Mouse (Mus musculus) ES-E14 (cell line): Measurements from ENCODE around the gene Rin2. TPM values are rescaled to one million over a fixed set of nuclear protein-coding genes. Genes with fewer than 3 reads are reported as not detected.

ENCODE experiments used
- DNase-seq: peaks from one replicate; pipeline ENCODE4 v3.0.0-alpha.2; 2013; ENCODE audit warnings: low read depth, low spot score
- H3K27ac ChIP-seq: 2 replicates; pipeline ENCODE4 v1.5.1; 2012; ENCODE audit warnings: low read depth, mild to moderate bottlenecking, low read length, moderate library complexity, mixed read lengths; ENCODE audit not compliant: poor library complexity, insufficient read depth, severe bottlenecking
- H3K36me3 ChIP-seq: 2 replicates; pipeline ENCODE4 v1.6.1; 2012; ENCODE audit warnings: mild to moderate bottlenecking, low read length, moderate library complexity, mixed read lengths; ENCODE audit not compliant: control insufficient read depth, poor library complexity, insufficient read depth, severe bottlenecking
- H3K4me1 ChIP-seq, 2 experiments: fragments of 150-350 bp in 1 of 2; sonication (generic) in 1 of 2; 2 replicates each; pipeline ENCODE4 v1.6.1; 2012; ENCODE audit warnings: low read length in 2 of 2, mild to moderate bottlenecking in 1 of 2, mixed read lengths in 1 of 2; ENCODE audit not compliant: control insufficient read depth in 2 of 2, insufficient read depth in 2 of 2, poor library complexity in 1 of 2
- H3K4me3 ChIP-seq, 2 experiments: fragments of 150-350 bp in 1 of 2; sonication (generic) in 1 of 2; 2 replicates each; pipeline ENCODE4 v1.5.1; 2012; ENCODE audit warnings: low read length in 2 of 2, low read depth in 1 of 2, mild to moderate bottlenecking in 1 of 2, mixed read lengths in 1 of 2; ENCODE audit not compliant: insufficient read depth in 1 of 2, poor library complexity in 1 of 2, severe bottlenecking in 1 of 2
- H3K9ac ChIP-seq: 2 replicates; pipeline ENCODE4 v1.6.1; 2012; ENCODE audit warnings: low read depth, mild to moderate bottlenecking, low read length, mixed read lengths; ENCODE audit not compliant: poor library complexity, insufficient read depth, severe bottlenecking
- H3K9me3 ChIP-seq: fragments of 150-350 bp; sonication (generic); 2 replicates; pipeline ENCODE4 v1.6.1; 2012; ENCODE audit warnings: low read depth, mild to moderate bottlenecking, low read length; ENCODE audit not compliant: control insufficient read depth, insufficient read depth
- CHD2 ChIP-seq: IDR thresholded peaks from 2 replicates; pipeline ENCODE4 v1.6.1; 2014; ENCODE audit warnings: mild to moderate bottlenecking, low read depth, low read length, inconsistent platforms
- HCFC1 ChIP-seq: IDR thresholded peaks from 2 replicates; pipeline ENCODE4 v1.6.1; 2012; ENCODE audit warnings: low read length, inconsistent platforms, borderline replicate concordance; ENCODE audit not compliant: insufficient read depth
- MAFK ChIP-seq: IDR thresholded peaks from 2 replicates; pipeline ENCODE4 v1.6.1; 2014; ENCODE audit warnings: mild to moderate bottlenecking, low read depth, low read length, inconsistent platforms; ENCODE audit not compliant: insufficient read depth
- ZC3H11A ChIP-seq: IDR thresholded peaks from 2 replicates; pipeline ENCODE4 v1.6.1; 2012; ENCODE audit warnings: low read depth, mild to moderate bottlenecking, inconsistent platforms, low read length, borderline replicate concordance
- ZNF384 ChIP-seq: IDR thresholded peaks from 2 replicates; pipeline ENCODE4 v1.6.1; 2012; ENCODE audit warnings: low read depth, low read length, inconsistent platforms
- in situ Hi-C, 2 experiments: fragments of 600-800 bp; cut with MboI; formaldehyde crosslinking; loops; one replicate each; pipeline ENCODE4 v1.15.1; 2025; ENCODE audit warnings: low sequenced_read_pairs in 2 of 2, inconsistent platforms in 1 of 2; ENCODE audit not compliant: unreplicated experiment in 2 of 2
- total RNA-seq: library from RNA; depleted of rRNA; stranded (reverse); fragments of 300-350 nt; gene quantifications from 2 replicates; pipeline ENCODE4 v1.2.3, GENCODE M21; 2012

Gene Rin2
- total RNA-seq, 1 experiment = 3.7 TPM

DNA sequence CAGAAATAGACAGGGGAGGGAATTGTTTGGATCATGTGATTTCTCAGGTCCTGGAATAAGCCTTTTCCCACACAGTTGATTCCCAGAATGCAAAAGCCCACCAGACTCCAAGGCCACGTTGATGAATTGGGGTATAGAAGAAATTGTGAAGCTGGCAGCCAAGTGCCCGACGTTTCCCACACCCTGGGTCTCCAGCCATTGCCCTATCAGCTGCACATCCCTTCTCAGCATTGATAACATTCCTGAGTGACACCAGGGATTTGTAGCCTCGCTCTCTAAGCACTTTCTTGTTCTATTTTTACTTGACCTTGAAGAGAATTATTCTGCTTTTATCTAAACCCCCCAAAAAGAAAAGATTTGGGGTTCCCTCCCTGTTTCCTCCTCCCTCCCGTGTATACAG, 142.2 kb downstream of the Rin2 start:
- Histone ChIP-seq H3K9ac (no peak overlapping the region), H3K4me3 (no peak overlapping the region), H3K36me3 (no peaks in the 10 kb centered on the region), H3K4me1 (no peaks in the 10 kb centered on the region), H3K27ac (no peak overlapping the region), H3K9me3 (no peaks in the 10 kb centered on the region)
- in situ Hi-C loops = no loop called here
- TF ChIP-seq HCFC1 = no peak
- TF ChIP-seq ZC3H11A = no peak
- TF ChIP-seq CHD2 = no peak
- TF ChIP-seq MAFK = no peak
- TF ChIP-seq ZNF384 = no peak
- DNase-seq = no peak

DNA sequence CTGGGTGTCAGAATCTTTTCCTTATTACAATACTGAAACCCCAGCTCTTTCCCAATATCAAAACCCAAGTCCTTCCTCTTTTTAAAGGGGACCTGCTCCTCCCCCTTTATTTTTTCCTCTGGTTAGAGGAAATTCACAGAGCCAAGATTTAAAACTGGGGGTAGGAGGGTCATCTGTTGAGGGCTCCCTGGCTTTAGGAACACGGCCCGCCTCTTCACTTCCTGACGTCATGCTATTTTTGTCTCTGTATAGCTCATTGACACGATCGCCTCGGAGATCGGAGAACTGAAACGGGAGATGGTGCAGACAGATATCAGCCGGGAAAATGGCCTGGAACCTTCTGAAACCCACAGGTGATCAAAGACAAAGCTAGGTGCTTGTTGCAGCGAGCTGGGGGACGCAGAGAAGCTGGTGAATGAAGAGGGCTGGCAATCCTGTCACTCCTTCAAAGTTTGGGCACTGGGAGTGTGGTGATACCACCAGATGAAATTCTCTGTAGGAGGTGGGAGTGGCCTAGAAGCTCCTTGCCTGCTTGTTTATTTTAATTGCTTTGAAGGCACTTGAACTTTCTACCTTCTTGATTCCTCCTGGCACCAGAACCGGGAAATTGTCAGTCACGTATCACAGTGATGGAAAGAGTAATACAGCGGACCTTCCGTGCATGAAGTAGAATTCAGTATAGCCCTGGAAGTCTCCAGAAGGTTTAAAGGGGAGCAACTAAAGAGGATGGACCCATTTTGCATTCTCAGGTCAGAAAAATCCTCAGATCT, 147.2 kb downstream of the Rin2 start:
- H3K27ac ChIP-seq = no peak overlapping the region
- H3K9ac ChIP-seq = no peak overlapping the region
- no peak for DNase-seq
- no peaks in the 10 kb centered on the region for H3K36me3 ChIP-seq
- peaks cover 0 to 2% of the 10 kb centered on the region in 2 experiments; a peak in 1 of 4 replicates for H3K4me1 ChIP-seq
- no peak for TF ChIP-seq HCFC1
- TF ChIP-seq MAFK = no peak
- TF ChIP-seq ZC3H11A = no peak
- no peak for TF ChIP-seq CHD2
- TF ChIP-seq ZNF384 = no peak
- no peaks in the 10 kb centered on the region for H3K9me3 ChIP-seq
- in situ Hi-C loops = no loop called here
- no peak overlapping the region for H3K4me3 ChIP-seq

DNA sequence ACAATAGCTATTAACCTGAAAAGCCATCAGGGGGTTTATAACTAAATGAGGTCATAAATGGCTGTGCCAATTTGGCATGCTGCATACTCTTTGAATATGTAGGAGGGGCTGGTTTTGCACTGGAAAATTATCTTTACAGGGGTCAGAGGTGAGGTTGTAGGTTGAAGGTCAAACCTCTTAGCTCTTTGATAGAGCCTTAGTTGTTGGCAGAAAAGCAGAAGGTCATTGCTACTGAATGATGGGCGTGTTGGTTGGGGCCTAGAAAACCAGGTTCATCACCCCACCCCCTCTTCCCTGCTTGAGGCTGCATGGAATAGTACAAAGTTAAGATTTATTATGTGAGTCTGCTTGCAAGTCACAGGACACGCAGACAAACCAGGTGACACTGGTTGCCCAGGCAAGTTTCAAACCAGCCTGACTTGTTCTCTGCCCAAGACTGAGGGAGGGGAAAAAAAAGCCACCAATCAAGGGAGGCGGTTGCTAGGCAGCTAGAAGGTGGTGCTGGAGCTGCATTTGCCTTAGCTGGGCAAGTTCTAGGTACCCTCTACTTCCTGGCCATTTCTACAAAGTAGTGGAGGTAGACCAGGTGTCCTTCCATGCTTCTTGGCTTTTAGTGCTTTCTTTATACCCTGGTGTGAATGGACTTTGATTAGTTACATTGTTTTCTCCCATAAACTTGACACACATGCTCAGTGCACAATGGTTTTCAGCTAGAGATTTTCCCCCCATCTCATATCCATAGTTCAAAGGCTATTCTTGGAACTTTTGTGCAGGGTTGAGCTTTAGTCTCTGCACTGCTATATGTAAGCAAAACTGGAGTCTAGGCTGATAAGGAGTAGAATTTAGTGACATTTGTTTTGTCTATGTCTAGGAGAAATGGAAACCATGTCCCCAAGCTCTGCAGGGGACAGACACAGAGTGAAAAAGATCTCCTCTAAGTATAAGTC, 148.0 kb downstream of the Rin2 start:
- Histone ChIP-seq H3K4me1 (peaks cover 0 to 2% of the 10 kb centered on the region in 2 experiments; a peak in 1 of 4 replicates), H3K9me3 (no peaks in the 10 kb centered on the region), H3K36me3 (no peaks in the 10 kb centered on the region), H3K4me3 (no peak overlapping the region), H3K27ac (no peak overlapping the region), H3K9ac (no peak overlapping the region)
- TF ChIP-seq CHD2 (no peak), HCFC1 (no peak), MAFK (no peak), ZC3H11A (no peak), ZNF384 (no peak)
- DNase-seq = no peak
- in situ Hi-C loops = no loop called here

DNA sequence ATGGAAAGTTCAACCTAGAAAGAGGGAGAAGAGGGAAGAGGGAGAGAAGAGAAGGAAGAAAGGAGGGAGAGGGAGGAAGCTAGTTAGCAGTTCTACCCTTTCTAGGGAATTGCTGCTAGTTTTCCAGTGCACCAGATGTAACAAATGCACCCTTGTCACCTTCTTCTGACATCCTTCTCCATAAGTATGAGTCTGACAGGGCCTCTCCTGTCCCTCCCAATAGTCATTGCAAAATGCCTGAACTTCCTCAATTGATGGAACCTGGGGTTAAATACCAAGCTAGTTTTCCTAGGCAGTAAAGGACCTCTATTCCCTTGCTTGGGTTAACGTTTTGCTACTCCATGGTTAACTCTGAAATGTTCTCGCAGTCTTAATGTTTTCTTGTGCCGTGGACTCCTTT, 149.7 kb downstream of the Rin2 start:
- DNase-seq = no peak
- TF ChIP-seq MAFK = no peak
- no peak for TF ChIP-seq CHD2
- no peak for TF ChIP-seq ZC3H11A
- no peak for TF ChIP-seq HCFC1
- no peak for TF ChIP-seq ZNF384
- Histone ChIP-seq H3K4me3 (no peak overlapping the region), H3K9me3 (no peaks in the 10 kb centered on the region), H3K9ac (no peak overlapping the region), H3K36me3 (no peaks in the 10 kb centered on the region), H3K4me1 (peaks cover 0 to 2% of the 10 kb centered on the region in 2 experiments; a peak in 1 of 4 replicates), H3K27ac (no peak overlapping the region)
- in situ Hi-C loops = no loop called here
